Mouse (Mus musculus) limb, embryonic 15.5 days (tissue): ENCODE results near the gene Gm6377. TPM values are rescaled to one million over a fixed set of nuclear protein-coding genes. Genes with fewer than 3 reads are reported as not detected.

Experiments used
- ATAC-seq: fragments of 200-750 bp; cut with Nextera tagmentation; 2 replicates; pipeline ENCODE4 v1.8.0; 2017; ENCODE audit warnings: low read depth, moderate TSS enrichment; ENCODE audit not compliant: insufficient number of reproducible peaks, low FRiP score, low TSS enrichment
- H3K27ac ChIP-seq: fragments of 300-500 bp; sonication (generic); 2 replicates; pipeline ENCODE4 v1.5.1; 2015; ENCODE audit warnings: moderate library complexity, mild to moderate bottlenecking, inconsistent platforms
- H3K27me3 ChIP-seq: fragments of 300-500 bp; sonication (generic); 2 replicates; pipeline ENCODE4 v1.6.1; 2015; ENCODE audit warnings: inconsistent platforms
- H3K36me3 ChIP-seq: fragments of 300-500 bp; sonication (generic); 2 replicates; pipeline ENCODE4 v1.6.1; 2015; ENCODE audit warnings: inconsistent platforms
- H3K4me1 ChIP-seq: fragments of 300-500 bp; sonication (generic); 2 replicates; pipeline ENCODE4 v1.6.1; 2015; ENCODE audit warnings: inconsistent platforms
- H3K4me2 ChIP-seq: fragments of 300-500 bp; sonication (generic); 2 replicates; pipeline ENCODE4 v1.6.1; 2015; ENCODE audit warnings: mild to moderate bottlenecking, inconsistent platforms
- H3K4me3 ChIP-seq: fragments of 300-500 bp; sonication (generic); 2 replicates; pipeline ENCODE4 v1.5.1; 2015; ENCODE audit warnings: mild to moderate bottlenecking, inconsistent platforms
- H3K9ac ChIP-seq: fragments of 300-500 bp; sonication (generic); 2 replicates; pipeline ENCODE4 v1.6.1; 2015; ENCODE audit warnings: inconsistent platforms
- H3K9me3 ChIP-seq: fragments of 300-500 bp; sonication (generic); 2 replicates; pipeline ENCODE4 v1.6.1; 2016; ENCODE audit warnings: inconsistent platforms
- WGBS: fragments of 180-500 bp; shearing (Covaris S2); methylation state at CpG from one replicate; pipeline ENCODE4 v1.1.7; 2015; 5-methylcytosine and 5-hydroxymethylcytosine counted together
- polyA plus RNA-seq: library from polyadenylated mRNA; unstranded; fragments of >200 nt; fragmentation: Nextera tagmentation; extraction: Ambion mirVana; gene quantifications from 2 replicates; pipeline ENCODE4 v1.2.1, GENCODE M21; 2015

Gm6377 gene
- polyA plus RNA-seq = 0.13 and 0.17 TPM in 2 replicates

- no peaks in the 10 kb centered on the region for H3K9me3 ChIP-seq
- H3K4me1 ChIP-seq = no peaks in the 10 kb centered on the region
- 49% methylated on average over 4 of the region's 4 CpGs for WGBS
- H3K36me3 ChIP-seq = no peaks in the 10 kb centered on the region
- H3K27me3 ChIP-seq = no peaks in the 10 kb centered on the region
- H3K27ac ChIP-seq = no peak within 1 kb of the TSS
- ATAC-seq = no peak
- no peak within 1 kb of the TSS for H3K4me3 ChIP-seq
- H3K9ac ChIP-seq = no peak within 1 kb of the TSS
- no peak within 1 kb of the TSS for H3K4me2 ChIP-seq
Observed at GRCm38 (mm10) chrX:109196468-109196867, at the start of gene Gm6377. Gene Gm6377, plus strand, starts transcription at chrX:109196756.

GRCm38 (mm10) chrX:109147108-109147507, 49.4 kb upstream of the Gm6377 start:
- Histone ChIP-seq H3K4me2 (no peak overlapping the region), H3K27ac (no peak overlapping the region), H3K9me3 (no peaks in the 10 kb centered on the region), H3K36me3 (no peaks in the 10 kb centered on the region), H3K4me3 (no peak overlapping the region), H3K4me1 (no peaks in the 10 kb centered on the region), H3K9ac (no peak overlapping the region), H3K27me3 (no peaks in the 10 kb centered on the region)
- 84% methylated on average over 3 of the region's 3 CpGs for WGBS
- ATAC-seq = no peak

DNA sequence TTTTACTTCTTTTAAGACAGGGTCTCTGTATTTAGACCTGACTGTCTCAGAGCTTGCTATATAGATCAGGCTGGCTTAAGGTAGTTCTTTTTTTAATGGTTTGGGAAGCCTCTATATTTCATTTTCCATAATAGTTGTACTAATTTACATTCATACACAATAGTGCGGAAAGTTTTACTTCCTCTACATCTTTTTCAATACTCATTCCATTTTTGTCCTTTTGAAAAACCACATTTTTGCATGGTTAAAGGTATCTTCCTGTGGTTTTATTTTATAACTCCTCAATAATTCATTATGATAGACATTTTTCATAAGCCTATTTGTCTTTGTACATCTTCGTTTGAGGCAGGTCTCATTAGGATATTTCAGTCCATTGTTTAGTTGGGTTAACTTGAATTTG, 45.3 kb upstream of the Gm6377 start:
- 89% methylated on average over 2 of the region's 2 CpGs for WGBS
- H3K27ac ChIP-seq = no peak overlapping the region

GRCm38 (mm10) chrX:109160326-109160725, 36.2 kb upstream of the Gm6377 start:
- Histone ChIP-seq H3K9me3 (no peaks in the 10 kb centered on the region), H3K36me3 (no peaks in the 10 kb centered on the region), H3K27me3 (no peaks in the 10 kb centered on the region), H3K4me3 (no peak overlapping the region), H3K27ac (no peak overlapping the region), H3K4me2 (no peak overlapping the region), H3K9ac (no peak overlapping the region), H3K4me1 (no peaks in the 10 kb centered on the region)
- ATAC-seq = no peak
- WGBS = 82% methylated on average over 1 of the region's 1 CpGs

More for the DNA sequence above, 45.3 kb upstream of the Gm6377 start:
- Histone ChIP-seq H3K9me3 (no peaks in the 10 kb centered on the region), H3K4me3 (no peak overlapping the region), H3K36me3 (no peaks in the 10 kb centered on the region), H3K4me2 (no peak overlapping the region), H3K9ac (no peak overlapping the region), H3K27me3 (no peaks in the 10 kb centered on the region), H3K4me1 (no peaks in the 10 kb centered on the region)
- ATAC-seq = no peak

DNA sequence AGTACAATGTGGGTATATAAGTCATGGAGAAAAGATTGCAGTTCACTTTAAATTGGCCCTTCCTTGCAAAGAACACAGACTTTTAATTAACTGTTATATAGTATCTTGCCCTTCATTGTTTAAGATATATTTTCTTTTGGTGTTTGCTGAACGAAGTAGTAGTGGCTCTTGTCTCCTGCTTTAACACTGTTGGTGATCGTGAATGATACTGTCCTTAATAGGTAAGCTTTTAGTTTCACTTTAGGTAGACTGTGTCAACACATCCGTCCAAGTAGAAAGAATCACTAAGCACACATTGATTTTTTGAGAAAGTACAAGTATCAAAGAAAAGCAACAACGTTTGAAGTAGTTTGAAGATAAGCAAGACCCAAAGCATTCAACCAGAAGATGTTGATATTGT, 35.7 kb upstream of the Gm6377 start:
- no peak overlapping the region for H3K4me2 ChIP-seq
- no peaks in the 10 kb centered on the region for H3K27me3 ChIP-seq
- 71% methylated on average over 4 of the region's 4 CpGs for WGBS
- H3K9ac ChIP-seq = no peak overlapping the region
- no peaks in the 10 kb centered on the region for H3K4me1 ChIP-seq
- no peak overlapping the region for H3K27ac ChIP-seq
- no peak for ATAC-seq
- H3K4me3 ChIP-seq = no peak overlapping the region
- H3K9me3 ChIP-seq = no peaks in the 10 kb centered on the region
- H3K36me3 ChIP-seq = no peaks in the 10 kb centered on the region

- no peaks in the 10 kb centered on the region for H3K36me3 ChIP-seq
- 58% methylated on average over 2 of the region's 2 CpGs for WGBS
- H3K9me3 ChIP-seq = no peaks in the 10 kb centered on the region
- no peak overlapping the region for H3K4me2 ChIP-seq
- no peak for ATAC-seq
- no peak overlapping the region for H3K9ac ChIP-seq
- no peaks in the 10 kb centered on the region for H3K4me1 ChIP-seq
- H3K27me3 ChIP-seq = no peaks in the 10 kb centered on the region
- H3K4me3 ChIP-seq = no peak overlapping the region
- no peak overlapping the region for H3K27ac ChIP-seq
Observed at GRCm38 (mm10) chrX:109175038-109175437, 21.5 kb upstream of the Gm6377 start.

- H3K36me3 ChIP-seq = no peaks in the 10 kb centered on the region
- H3K27me3 ChIP-seq = no peaks in the 10 kb centered on the region
- no peak overlapping the region for H3K27ac ChIP-seq
- no peaks in the 10 kb centered on the region for H3K9me3 ChIP-seq
- no peak overlapping the region for H3K9ac ChIP-seq
- H3K4me3 ChIP-seq = no peak overlapping the region
- no peak overlapping the region for H3K4me2 ChIP-seq
- 42% methylated on average over 3 of the region's 3 CpGs for WGBS
- no peaks in the 10 kb centered on the region for H3K4me1 ChIP-seq
- no peak for ATAC-seq
Observed at GRCm38 (mm10) chrX:109175470-109175869, 21.1 kb upstream of the Gm6377 start.

GRCm38 (mm10) chrX:109184706-109185478, 11.7 kb upstream of the Gm6377 start:
- no peaks in the 10 kb centered on the region for H3K36me3 ChIP-seq
- no peak overlapping the region for H3K4me3 ChIP-seq
- no peak for ATAC-seq
- WGBS = 78% methylated on average over 4 of the region's 4 CpGs
- H3K27me3 ChIP-seq = no peaks in the 10 kb centered on the region
- no peaks in the 10 kb centered on the region for H3K9me3 ChIP-seq
- H3K27ac ChIP-seq = no peak overlapping the region
- no peaks in the 10 kb centered on the region for H3K4me1 ChIP-seq
- H3K9ac ChIP-seq = no peak overlapping the region
- H3K4me2 ChIP-seq = no peak overlapping the region

GRCm38 (mm10) chrX:109189607-109190006, 6.9 kb upstream of the Gm6377 start:
- 86% methylated on average over 4 of the region's 4 CpGs for WGBS
- no peaks in the 10 kb centered on the region for H3K4me1 ChIP-seq

DNA sequence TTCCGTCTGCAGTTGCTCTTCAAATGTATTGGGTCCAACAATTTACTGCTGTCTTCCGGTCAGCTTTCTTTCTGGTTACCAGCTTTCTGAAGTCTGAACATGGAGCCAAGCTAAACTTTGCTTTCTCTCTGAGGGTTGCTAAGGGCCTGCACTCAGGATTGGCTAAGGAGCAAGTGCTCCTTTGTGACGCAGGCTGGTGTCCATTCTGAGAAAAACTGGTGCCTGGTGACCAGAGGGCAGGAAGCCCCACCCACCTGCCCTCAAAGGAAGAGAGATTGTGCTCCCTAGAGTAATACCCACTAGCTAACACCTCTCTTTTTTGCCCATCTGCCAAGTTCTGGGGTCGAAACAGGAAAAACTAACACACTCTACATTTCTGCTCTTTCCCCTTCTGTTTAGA, 5.6 kb upstream of the Gm6377 start:
- Histone ChIP-seq H3K4me3 (no peak overlapping the region), H3K9ac (no peak overlapping the region), H3K4me1 (no peaks in the 10 kb centered on the region), H3K27ac (no peak overlapping the region), H3K9me3 (no peaks in the 10 kb centered on the region), H3K27me3 (no peaks in the 10 kb centered on the region), H3K4me2 (no peak overlapping the region), H3K36me3 (no peaks in the 10 kb centered on the region)
- 70% methylated on average over 4 of the region's 4 CpGs for WGBS
- ATAC-seq = no peak

More at GRCm38 (mm10) chrX:109189607-109190006, 6.9 kb upstream of the Gm6377 start:
- no peaks in the 10 kb centered on the region for H3K36me3 ChIP-seq
- no peak overlapping the region for H3K4me3 ChIP-seq
- H3K4me2 ChIP-seq = no peak overlapping the region
- no peak overlapping the region for H3K27ac ChIP-seq
- ATAC-seq = no peak
- H3K27me3 ChIP-seq = no peaks in the 10 kb centered on the region
- H3K9me3 ChIP-seq = no peaks in the 10 kb centered on the region
- no peak overlapping the region for H3K9ac ChIP-seq

DNA sequence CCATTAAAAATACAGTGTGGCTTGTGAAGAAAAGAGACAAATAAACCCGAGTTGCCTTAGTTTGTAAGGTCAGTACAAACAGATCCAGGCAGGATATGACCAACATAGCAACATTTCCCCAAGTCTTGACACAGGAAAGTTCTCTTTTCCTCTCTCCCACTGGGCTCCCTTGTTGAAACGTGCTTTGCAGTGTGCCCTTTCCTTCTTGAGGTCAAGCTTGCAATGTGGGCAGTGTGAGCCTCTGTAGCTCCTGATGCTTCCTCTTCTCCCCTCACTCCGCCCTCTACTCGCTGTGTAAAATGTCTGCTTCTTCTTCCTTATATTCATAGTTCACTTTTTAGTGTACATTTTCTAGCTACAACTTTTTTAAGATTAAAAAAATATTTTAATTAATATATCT, 5.1 kb upstream of the Gm6377 start:
- H3K4me1 ChIP-seq = no peaks in the 10 kb centered on the region
- no peaks in the 10 kb centered on the region for H3K36me3 ChIP-seq
- no peak for ATAC-seq
- no peaks in the 10 kb centered on the region for H3K9me3 ChIP-seq
- no peak overlapping the region for H3K27ac ChIP-seq
- no peak overlapping the region for H3K9ac ChIP-seq
- 66% methylated on average over 4 of the region's 4 CpGs for WGBS
- H3K4me2 ChIP-seq = no peak overlapping the region
- no peaks in the 10 kb centered on the region for H3K27me3 ChIP-seq
- no peak overlapping the region for H3K4me3 ChIP-seq

GRCm38 (mm10) chrX:109207843-109208242, 11.3 kb downstream of the Gm6377 start:
- H3K4me2 ChIP-seq = no peak overlapping the region
- no peak overlapping the region for H3K4me3 ChIP-seq
- ATAC-seq = no peak
- no peaks in the 10 kb centered on the region for H3K36me3 ChIP-seq
- H3K27ac ChIP-seq = no peak overlapping the region
- H3K27me3 ChIP-seq = no peaks in the 10 kb centered on the region
- H3K4me1 ChIP-seq = no peaks in the 10 kb centered on the region
- no peak overlapping the region for H3K9ac ChIP-seq
- H3K9me3 ChIP-seq = no peaks in the 10 kb centered on the region

DNA sequence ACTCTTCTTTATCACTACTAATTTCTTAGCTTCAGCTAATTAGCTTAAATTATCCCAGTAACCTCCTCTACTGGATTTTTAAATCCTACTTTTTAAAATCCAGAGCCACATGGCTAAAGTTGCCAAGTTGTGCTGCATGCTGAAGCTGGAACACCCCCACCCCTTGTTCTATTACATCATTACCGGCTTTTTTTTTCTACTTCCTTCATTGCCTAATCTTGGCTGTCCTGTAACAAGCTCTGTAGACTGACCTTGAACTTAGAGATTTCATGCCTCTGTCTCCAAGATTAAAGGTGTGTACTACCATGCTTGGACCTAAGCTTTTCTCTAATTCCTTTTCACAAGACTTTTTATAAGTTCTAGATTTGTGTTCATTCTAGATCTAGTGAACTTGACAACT, 32.2 kb downstream of the Gm6377 start:
- no peak for ATAC-seq
- H3K4me1 ChIP-seq = no peaks in the 10 kb centered on the region
- H3K27ac ChIP-seq = no peak overlapping the region
- no peaks in the 10 kb centered on the region for H3K27me3 ChIP-seq
- H3K36me3 ChIP-seq = no peaks in the 10 kb centered on the region
- H3K9me3 ChIP-seq = no peaks in the 10 kb centered on the region
- WGBS = 92% methylated on average over 1 of the region's 1 CpGs
- H3K4me2 ChIP-seq = no peak overlapping the region
- no peak overlapping the region for H3K9ac ChIP-seq
- H3K4me3 ChIP-seq = no peak overlapping the region
